Mouse (Mus musculus) forebrain, postnatal 0 days (tissue): ENCODE data around the gene Mast4. TPM values are rescaled to one million over a fixed set of nuclear protein-coding genes. Genes with fewer than 3 reads are reported as not detected.

Experiments
- ATAC-seq: fragments of 200-750 bp; cut with Nextera tagmentation; 2 replicates; pipeline ENCODE4 v1.8.0; 2017; ENCODE audit warnings: mild to moderate bottlenecking, moderate library complexity
- DNase-seq: peaks from one replicate; pipeline ENCODE4 v3.0.0-alpha.2; 2015
- H3K27ac ChIP-seq: fragments of 300-500 bp; sonication (generic); 2 replicates; pipeline ENCODE4 v1.5.1; 2014; ENCODE audit warnings: low read depth, mild to moderate bottlenecking, antibody characterized with exemption, low read length, moderate library complexity, mixed read lengths
- H3K27me3 ChIP-seq: fragments of 300-500 bp; sonication (generic); 2 replicates; pipeline ENCODE4 v1.6.1; 2014; ENCODE audit warnings: mild to moderate bottlenecking, low read length, mixed read lengths; ENCODE audit not compliant: insufficient read depth
- H3K36me3 ChIP-seq: fragments of 300-500 bp; sonication (generic); 2 replicates; pipeline ENCODE4 v1.6.1; 2014; ENCODE audit warnings: mild to moderate bottlenecking, moderate library complexity; ENCODE audit not compliant: insufficient read depth
- H3K4me1 ChIP-seq: fragments of 300-500 bp; sonication (generic); 2 replicates; pipeline ENCODE4 v1.6.1; 2014; ENCODE audit warnings: antibody characterized with exemption; ENCODE audit not compliant: insufficient read depth
- H3K4me2 ChIP-seq: fragments of 300-500 bp; sonication (generic); 2 replicates; pipeline ENCODE4 v1.6.1; 2014; ENCODE audit warnings: low read depth, mild to moderate bottlenecking, moderate library complexity
- H3K4me3 ChIP-seq: fragments of 300-500 bp; sonication (generic); 2 replicates; pipeline ENCODE4 v1.5.1; 2014; ENCODE audit warnings: low read depth, low read length, mixed read lengths
- H3K9ac ChIP-seq: fragments of 300-500 bp; sonication (generic); 2 replicates; pipeline ENCODE4 v1.6.1; 2014; ENCODE audit warnings: mild to moderate bottlenecking
- H3K9me3 ChIP-seq: fragments of 300-500 bp; sonication (generic); 2 replicates; pipeline ENCODE4 v1.6.1; 2016; ENCODE audit warnings: low read length
- CTCF ChIP-seq: sonication (generic); IDR thresholded peaks from 2 replicates; pipeline ENCODE4 v1.5.1; 2016; ENCODE audit warnings: antibody characterized with exemption, control low read depth, low read depth
- WGBS: fragments of 180-500 bp; shearing (Covaris S2); extraction: QIAGEN DNeasy Blood & Tissue Kit; methylation state at CpG from one replicate; pipeline ENCODE4 v1.1.7; 2014; 5-methylcytosine and 5-hydroxymethylcytosine counted together
- polyA plus RNA-seq: library from polyadenylated mRNA; unstranded; fragments of >200 nt; fragmentation: Nextera tagmentation; extraction: Ambion mirVana; gene quantifications from 2 replicates; pipeline ENCODE4 v1.2.1, GENCODE M21; 2015
- total RNA-seq: library from RNA; depleted of rRNA; stranded (reverse); fragments of >200 nt; gene quantifications from 2 replicates; pipeline ENCODE4 v1.2.3, GENCODE M21; 2014

Gene Mast4
- total and polyA plus RNA-seq, 2 experiments from 2014 or later = 17.2 to 40.1 TPM

DNA sequence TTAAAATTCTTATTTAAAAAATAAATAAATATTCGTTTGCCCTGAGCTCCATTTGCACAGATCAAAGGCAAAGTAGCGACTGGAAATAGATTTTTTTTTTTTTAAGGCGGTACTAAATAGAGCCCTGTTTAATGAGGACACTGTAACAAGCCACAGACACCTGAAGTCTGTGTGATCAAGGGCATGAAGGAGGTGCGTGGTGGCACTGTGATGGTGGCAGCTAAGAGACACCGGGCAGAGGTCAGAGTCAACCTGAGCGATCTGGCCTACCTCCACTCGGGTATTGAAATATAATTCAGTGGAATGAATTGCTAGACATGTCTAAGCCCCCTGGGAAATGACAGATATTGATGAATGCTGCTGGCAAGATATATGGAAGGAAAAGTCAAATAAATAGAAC is 184.9 kb downstream of the Mast4 start:
- H3K9ac ChIP-seq = no peak overlapping the region
- 85% methylated on average over 7 of the region's 7 CpGs for WGBS
- H3K27ac ChIP-seq = no peak overlapping the region
- no peak for TF ChIP-seq CTCF
- H3K4me2 ChIP-seq = no peak overlapping the region
- H3K4me3 ChIP-seq = no peak overlapping the region
- ATAC-seq (no peak), DNase-seq (no peak)
- H3K36me3 ChIP-seq = no peaks in the 10 kb centered on the region
- no peaks in the 10 kb centered on the region for H3K27me3 ChIP-seq
- no peaks in the 10 kb centered on the region for H3K4me1 ChIP-seq
- H3K9me3 ChIP-seq = no peaks in the 10 kb centered on the region

DNA sequence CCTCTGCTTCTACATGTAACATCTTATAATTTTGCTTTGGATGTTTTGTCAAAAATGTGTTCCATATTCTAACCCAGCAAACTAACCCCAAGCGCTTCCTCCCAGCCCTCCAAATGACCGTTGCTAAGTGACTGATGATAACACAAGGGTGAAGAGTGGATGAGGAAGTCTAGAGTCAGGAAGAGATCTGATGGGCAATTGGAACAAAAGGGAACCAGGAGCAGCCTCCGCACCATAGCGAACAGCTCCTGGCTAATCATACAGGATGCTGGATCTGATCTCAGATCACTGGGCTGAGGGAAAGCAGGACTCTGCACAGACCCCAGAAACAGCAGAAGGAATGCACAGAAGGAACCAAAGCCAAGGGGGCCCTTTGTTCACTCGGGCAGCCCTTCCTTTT is 190.0 kb downstream of the Mast4 start:
- Histone ChIP-seq H3K9ac (no peak overlapping the region), H3K27ac (no peak overlapping the region), H3K4me2 (no peak overlapping the region), H3K9me3 (no peaks in the 10 kb centered on the region), H3K4me3 (no peak overlapping the region), H3K36me3 (no peaks in the 10 kb centered on the region), H3K27me3 (no peaks in the 10 kb centered on the region), H3K4me1 (no peaks in the 10 kb centered on the region)
- no peak for ATAC-seq
- no peak for TF ChIP-seq CTCF
- no peak for DNase-seq
- 65% methylated on average over 5 of the region's 5 CpGs for WGBS

DNA sequence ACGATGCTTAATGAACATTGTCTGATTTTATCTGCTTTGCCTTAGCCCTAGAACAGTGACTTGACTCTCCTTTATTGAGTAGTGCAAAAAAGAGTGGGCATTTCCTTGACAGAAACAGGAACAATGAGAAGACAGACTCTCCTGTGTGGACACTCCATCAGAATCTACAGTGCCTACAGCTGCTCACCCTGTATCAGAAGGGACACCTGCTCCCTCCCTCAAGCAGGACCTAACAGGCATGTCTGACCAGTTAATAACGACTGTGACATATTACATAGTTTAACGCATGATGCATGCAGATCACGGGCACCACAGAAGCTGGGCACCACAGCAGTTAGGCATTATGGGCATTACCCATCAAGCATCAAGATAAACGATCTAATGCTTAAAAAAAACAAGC is 193.0 kb downstream of the Mast4 start:
- no peaks in the 10 kb centered on the region for H3K27me3 ChIP-seq
- DNase-seq = no peak
- no peak overlapping the region for H3K9ac ChIP-seq
- no peaks in the 10 kb centered on the region for H3K9me3 ChIP-seq
- no peak for ATAC-seq
- no peaks in the 10 kb centered on the region for H3K4me1 ChIP-seq
- no peak overlapping the region for H3K4me2 ChIP-seq
- TF ChIP-seq CTCF = no peak
- 79% methylated on average over 5 of the region's 5 CpGs for WGBS
- H3K27ac ChIP-seq = no peak overlapping the region
- no peak overlapping the region for H3K4me3 ChIP-seq
- H3K36me3 ChIP-seq = no peaks in the 10 kb centered on the region

DNA sequence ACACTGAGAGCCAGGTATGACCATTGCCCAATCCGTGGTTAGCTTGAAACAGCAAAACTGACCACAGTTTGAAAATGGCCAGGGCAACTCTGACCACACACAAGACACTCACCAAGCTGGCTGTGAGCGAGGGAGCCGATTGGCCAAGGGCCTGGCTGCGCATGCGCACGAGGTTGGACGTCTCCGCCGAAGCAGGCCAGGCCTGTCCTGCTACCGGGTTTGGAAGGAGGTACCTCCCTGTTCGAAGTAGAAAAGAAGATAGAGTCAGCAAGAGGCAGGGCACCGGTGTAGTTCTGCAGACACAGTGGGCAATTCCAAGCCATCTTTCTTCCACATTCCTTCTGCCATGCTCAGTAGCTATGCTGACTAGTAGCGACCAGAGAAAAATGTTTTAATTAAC is 194.2 kb downstream of the Mast4 start:
- H3K4me1 ChIP-seq = no peaks in the 10 kb centered on the region
- no peak for TF ChIP-seq CTCF
- H3K36me3 ChIP-seq = no peaks in the 10 kb centered on the region
- no peak overlapping the region for H3K27ac ChIP-seq
- WGBS = 93% methylated on average over 13 of the region's 13 CpGs
- no peaks in the 10 kb centered on the region for H3K27me3 ChIP-seq
- DNase-seq (no peak), ATAC-seq (no peak)
- no peak overlapping the region for H3K9ac ChIP-seq
- H3K9me3 ChIP-seq = no peaks in the 10 kb centered on the region
- H3K4me2 ChIP-seq = no peak overlapping the region
- no peak overlapping the region for H3K4me3 ChIP-seq

DNA sequence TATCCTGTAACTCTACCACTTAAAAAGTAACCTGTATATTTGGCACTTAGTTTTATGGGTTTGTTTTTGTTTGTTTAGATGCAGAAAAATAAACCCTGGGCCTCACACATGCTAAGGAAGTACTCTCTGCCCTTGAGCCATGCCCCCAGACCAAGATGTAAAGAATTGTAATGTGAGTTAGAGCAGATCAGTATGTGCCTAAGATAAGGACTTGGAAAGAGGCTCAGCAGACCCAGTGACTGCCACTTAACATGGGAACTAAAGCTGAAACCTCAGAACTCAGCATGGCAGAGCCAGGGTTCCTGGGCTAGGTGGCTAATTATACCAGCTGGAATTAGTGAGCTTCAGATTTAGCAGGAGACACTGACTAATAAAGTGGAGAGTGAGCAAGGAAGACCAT is 196.0 kb downstream of the Mast4 start:
- no peak overlapping the region for H3K4me2 ChIP-seq
- DNase-seq (no peak), ATAC-seq (no peak)
- H3K4me3 ChIP-seq = no peak overlapping the region
- H3K9ac ChIP-seq = no peak overlapping the region
- no peaks in the 10 kb centered on the region for H3K4me1 ChIP-seq
- H3K36me3 ChIP-seq = no peaks in the 10 kb centered on the region
- no peaks in the 10 kb centered on the region for H3K9me3 ChIP-seq
- H3K27ac ChIP-seq = no peak overlapping the region
- TF ChIP-seq CTCF = no peak
- no peaks in the 10 kb centered on the region for H3K27me3 ChIP-seq

DNA sequence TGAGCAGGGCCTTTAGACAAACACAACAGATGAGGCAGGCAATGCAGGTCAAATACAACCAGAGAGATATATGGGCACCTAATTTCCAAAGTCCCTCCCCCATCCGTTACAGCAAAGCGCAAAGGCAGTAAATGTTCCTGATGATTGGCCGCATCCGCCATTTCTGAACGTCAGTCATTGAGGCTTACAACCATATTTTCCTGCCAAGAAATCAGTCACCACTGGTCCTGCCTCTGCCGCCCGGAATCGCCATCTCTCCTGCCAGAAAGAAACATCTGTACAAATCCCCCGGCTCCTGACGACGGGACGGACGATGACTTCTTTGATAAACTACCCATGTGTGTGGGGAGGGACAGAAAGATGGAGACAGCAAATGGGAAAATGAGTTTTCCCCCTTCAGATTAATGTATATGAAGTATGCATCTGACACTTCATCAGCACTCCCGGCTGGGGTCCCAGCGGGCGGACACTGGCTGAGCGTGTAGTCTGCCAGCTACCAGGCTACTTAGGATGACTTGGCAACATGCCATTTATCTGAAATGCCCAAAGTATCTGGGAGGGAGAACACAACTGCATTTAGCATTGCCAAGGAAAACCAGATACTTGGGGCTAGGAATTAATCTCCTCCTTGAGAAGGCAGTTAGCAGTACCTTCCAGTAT is 198.9 kb downstream of the Mast4 start:
- no peaks in the 10 kb centered on the region for H3K27me3 ChIP-seq
- ATAC-seq = no peak
- no peak for TF ChIP-seq CTCF
- no peaks in the 10 kb centered on the region for H3K4me1 ChIP-seq
- no peaks in the 10 kb centered on the region for H3K9me3 ChIP-seq
- H3K27ac ChIP-seq = no peak overlapping the region
- no peak for DNase-seq
- no peak overlapping the region for H3K9ac ChIP-seq
- WGBS = 82% methylated on average over 17 of the region's 17 CpGs
- no peak overlapping the region for H3K4me3 ChIP-seq
- no peak overlapping the region for H3K4me2 ChIP-seq
- no peaks in the 10 kb centered on the region for H3K36me3 ChIP-seq

DNA sequence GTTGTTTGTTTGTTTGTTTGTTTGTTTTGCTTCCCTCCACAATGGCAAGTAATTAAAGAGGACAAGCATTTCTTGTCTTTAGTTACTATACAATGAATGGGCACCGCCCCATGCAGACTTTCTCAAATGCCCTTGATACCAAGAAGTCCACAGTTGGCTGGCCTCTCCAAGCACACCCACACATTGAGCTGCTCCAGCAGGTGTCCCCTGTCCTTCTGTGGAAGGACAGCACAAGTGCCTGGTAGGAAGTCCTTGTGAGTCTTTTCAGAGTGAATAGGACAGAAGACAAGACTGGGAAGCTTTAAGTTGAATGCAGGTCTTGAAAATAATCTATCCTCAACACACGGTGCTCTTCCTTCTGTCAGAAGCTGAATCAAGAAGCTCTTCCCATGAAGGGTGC is 202.5 kb downstream of the Mast4 start:
- no peaks in the 10 kb centered on the region for H3K9me3 ChIP-seq
- H3K27me3 ChIP-seq = no peaks in the 10 kb centered on the region
- H3K27ac ChIP-seq = no peak overlapping the region
- DNase-seq (no peak), ATAC-seq (no peak)
- no peak overlapping the region for H3K9ac ChIP-seq
- 91% methylated on average over 2 of the region's 2 CpGs for whole genome bisulfite sequencing
- no peaks in the 10 kb centered on the region for H3K36me3 ChIP-seq
- no peak overlapping the region for H3K4me3 ChIP-seq
- TF ChIP-seq CTCF = no peak
- no peak overlapping the region for H3K4me2 ChIP-seq
- no peaks in the 10 kb centered on the region for H3K4me1 ChIP-seq
